Mouse (Mus musculus) embryonic facial prominence, embryonic 12.5 days (tissue): Measurements from ENCODE around the gene Kif5a. TPM values are rescaled to one million over a fixed set of nuclear protein-coding genes. Genes with fewer than 3 reads are reported as not detected.

ENCODE experiments used
- ATAC-seq: fragments of 200-750 bp; cut with Nextera tagmentation; 2 replicates; pipeline ENCODE4 v1.8.0; 2017; ENCODE audit not compliant: insufficient number of reproducible peaks, insufficient read depth, low FRiP score, low TSS enrichment
- H3K27ac ChIP-seq: fragments of 300-500 bp; sonication (generic); 2 replicates; pipeline ENCODE4 v1.5.1; 2016; ENCODE audit warnings: mild to moderate bottlenecking
- H3K27me3 ChIP-seq: fragments of 300-500 bp; sonication (generic); 2 replicates; pipeline ENCODE4 v1.6.1; 2016; ENCODE audit warnings: mild to moderate bottlenecking, moderate library complexity
- H3K36me3 ChIP-seq: fragments of 300-500 bp; sonication (generic); 2 replicates; pipeline ENCODE4 v1.6.1; 2016; ENCODE audit warnings: mild to moderate bottlenecking
- H3K4me1 ChIP-seq: fragments of 300-500 bp; sonication (generic); 2 replicates; pipeline ENCODE4 v1.6.1; 2016
- H3K4me2 ChIP-seq: fragments of 300-500 bp; sonication (generic); replicated peaks from 2 replicates; pipeline ENCODE4 v1.6.1; 2016; ENCODE audit warnings: mild to moderate bottlenecking, moderate library complexity
- H3K4me3 ChIP-seq: fragments of 300-500 bp; sonication (generic); 2 replicates; pipeline ENCODE4 v1.5.1; 2016; ENCODE audit warnings: mild to moderate bottlenecking
- H3K9ac ChIP-seq: fragments of 300-500 bp; sonication (generic); 2 replicates; pipeline ENCODE4 v1.6.1; 2016; ENCODE audit warnings: mild to moderate bottlenecking, moderate library complexity
- H3K9me3 ChIP-seq: fragments of 300-500 bp; sonication (generic); 2 replicates; pipeline ENCODE4 v1.6.1; 2016; ENCODE audit warnings: mild to moderate bottlenecking, moderate library complexity
- WGBS: fragments of 180-500 bp; shearing (Covaris S2); methylation state at CpG from one replicate; pipeline ENCODE4 v1.1.7; 2016; 5-methylcytosine and 5-hydroxymethylcytosine counted together
- polyA plus RNA-seq: library from polyadenylated mRNA; unstranded; fragments of >200 nt; fragmentation: Nextera tagmentation; extraction: Ambion mirVana; gene quantifications from 2 replicates; pipeline ENCODE4 v1.2.1, GENCODE M21; 2016

Kif5a gene
- polyA plus RNA-seq, 1 experiment from 2014 or later: 13.5 TPM

DNA sequence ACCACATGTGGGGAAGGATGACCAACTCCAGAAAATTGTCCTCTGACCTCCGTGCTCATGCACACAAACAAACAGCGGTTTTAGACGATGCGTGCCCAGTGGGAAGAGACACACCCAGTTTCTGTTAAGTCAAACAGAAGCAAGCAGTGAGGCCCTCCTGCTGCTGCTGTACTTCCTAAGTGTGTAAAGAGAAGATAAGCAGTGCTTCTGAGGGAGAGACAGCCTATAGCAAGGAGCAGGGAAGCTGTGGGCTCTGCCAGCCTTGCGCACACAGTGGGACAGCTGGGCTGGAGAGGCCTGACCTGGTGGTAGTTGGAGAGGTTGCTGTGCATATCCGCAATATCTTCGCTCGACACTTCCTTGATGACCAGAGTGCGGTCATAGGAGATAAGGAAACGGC lies 57.8 kb downstream of the Kif5a start:
- ATAC-seq: no peak
- 91% methylated on average over 10 of the region's 10 CpGs for WGBS

DNA sequence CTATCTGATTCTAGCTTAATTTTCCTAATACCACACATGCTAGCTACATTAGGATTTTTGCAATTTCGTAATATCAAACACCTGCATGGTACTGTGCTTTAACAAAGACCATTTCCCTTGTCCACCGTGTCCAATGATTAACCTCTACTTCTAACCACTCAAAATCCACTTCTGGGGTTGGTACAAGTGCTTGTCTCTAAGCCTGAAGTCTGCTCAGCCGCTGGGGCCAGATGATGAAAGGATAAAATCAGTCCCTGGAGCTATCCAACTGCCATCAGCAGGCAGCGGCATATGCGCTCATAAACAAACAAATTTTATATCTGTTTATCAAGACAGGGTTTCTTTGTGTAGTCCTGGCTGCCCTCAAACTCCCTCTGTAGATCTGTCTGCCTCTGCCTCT lies 58.6 kb downstream of the Kif5a start:
- Histone ChIP-seq H3K4me2 (no peak overlapping the region), H3K36me3 (peaks cover 64% of the 10 kb centered on the region), H3K4me1 (no peaks in the 10 kb centered on the region), H3K9ac (no peak overlapping the region), H3K27ac (no peak overlapping the region), H3K27me3 (no peaks in the 10 kb centered on the region), H3K4me3 (no peak overlapping the region), H3K9me3 (no peaks in the 10 kb centered on the region)
- WGBS: 86% methylated on average over 5 of the region's 5 CpGs
- no peak for ATAC-seq

More for the DNA sequence above, 57.8 kb downstream of the Kif5a start:
- Histone ChIP-seq H3K27me3 (no peaks in the 10 kb centered on the region), H3K36me3 (peaks cover 61% of the 10 kb centered on the region), H3K9ac (no peak overlapping the region), H3K4me1 (peaks cover 4% of the 10 kb centered on the region), H3K4me3 (no peak overlapping the region), H3K27ac (no peak overlapping the region), H3K9me3 (no peaks in the 10 kb centered on the region), H3K4me2 (no peak overlapping the region)

DNA sequence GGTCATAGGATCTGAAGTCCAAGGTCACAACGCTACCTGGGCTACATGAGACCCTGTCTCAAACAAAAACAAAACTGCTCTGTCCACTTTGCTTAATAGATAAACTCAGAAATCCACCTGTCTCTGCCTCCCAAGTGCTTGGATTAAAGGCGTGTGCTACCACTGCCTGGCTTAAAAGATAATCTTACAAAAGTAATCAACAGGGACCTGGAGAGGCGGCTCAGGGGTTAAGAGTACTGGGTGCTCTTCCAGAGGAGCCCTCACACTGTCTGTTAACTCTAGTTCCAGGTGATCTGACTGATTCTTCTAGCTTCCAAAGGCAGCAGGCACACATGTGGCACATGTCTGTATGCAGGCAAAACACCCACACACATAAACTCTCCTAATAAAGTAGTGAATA lies 60.0 kb downstream of the Kif5a start:
- Histone ChIP-seq H3K4me1 (no peaks in the 10 kb centered on the region), H3K9me3 (no peaks in the 10 kb centered on the region), H3K27ac (no peak overlapping the region), H3K36me3 (peaks cover 74% of the 10 kb centered on the region), H3K9ac (no peak overlapping the region), H3K4me3 (no peak overlapping the region), H3K4me2 (no peak overlapping the region), H3K27me3 (no peaks in the 10 kb centered on the region)
- ATAC-seq: no peak
- WGBS: 77% methylated on average over 3 of the region's 3 CpGs

DNA sequence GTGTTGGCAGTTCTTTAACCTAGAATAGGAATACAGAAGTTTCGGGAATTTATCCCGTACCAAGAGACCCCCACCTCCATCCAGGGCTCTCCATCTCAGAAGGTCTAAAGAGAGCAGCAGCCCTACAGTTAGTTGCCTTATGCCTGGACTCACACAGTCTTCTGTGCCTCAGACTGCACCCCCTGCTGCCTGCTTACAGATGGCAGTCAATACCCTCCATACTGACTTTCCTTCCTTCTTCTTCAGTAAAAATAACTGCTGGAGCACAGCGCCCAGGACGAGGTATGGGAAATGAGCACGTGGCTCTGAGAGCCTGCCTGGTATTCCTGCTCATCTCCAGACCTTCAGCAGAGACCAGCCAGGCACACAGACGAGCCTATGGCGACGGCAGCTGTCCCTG lies 62.9 kb downstream of the Kif5a start:
- Histone ChIP-seq H3K27ac (no peak overlapping the region), H3K36me3 (peaks cover 56% of the 10 kb centered on the region)
- WGBS: 84% methylated on average over 8 of the region's 8 CpGs

DNA sequence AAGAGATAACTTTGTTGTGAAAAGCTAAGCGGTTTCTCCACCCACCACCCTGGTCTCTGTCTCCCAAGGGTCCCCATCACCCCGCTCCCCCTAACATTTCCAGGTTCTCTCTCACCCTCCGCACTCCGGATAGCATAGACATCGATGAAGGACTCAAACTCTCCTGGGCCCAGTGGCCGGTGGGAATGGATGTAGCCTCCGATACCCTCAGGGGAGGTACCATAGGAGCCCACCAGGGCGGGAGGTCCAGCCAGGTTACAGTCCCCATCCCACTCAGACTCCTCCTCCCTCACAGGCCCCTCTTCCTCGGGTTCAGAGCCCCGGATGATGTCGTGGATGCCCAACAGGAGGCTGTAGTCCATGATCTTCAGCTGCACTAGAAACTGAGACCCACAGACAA lies 63.7 kb downstream of the Kif5a start:
- ATAC-seq: no peak
- H3K36me3 ChIP-seq: peaks cover 48% of the 10 kb centered on the region
- H3K9me3 ChIP-seq: no peaks in the 10 kb centered on the region
- peaks cover 18% of the 10 kb centered on the region for H3K4me1 ChIP-seq
- no peak overlapping the region for H3K4me3 ChIP-seq
- 75% methylated on average over 11 of the region's 11 CpGs for WGBS
- no peaks in the 10 kb centered on the region for H3K27me3 ChIP-seq
- H3K27ac ChIP-seq: no peak overlapping the region
- H3K9ac ChIP-seq: no peak overlapping the region
- H3K4me2 ChIP-seq: no peak overlapping the region

More for the DNA sequence above, 62.9 kb downstream of the Kif5a start:
- no peak for ATAC-seq
- peaks cover 11% of the 10 kb centered on the region; the same call in 1 of the 2 replicates for H3K4me1 ChIP-seq
- H3K9me3 ChIP-seq: no peaks in the 10 kb centered on the region
- H3K4me2 ChIP-seq: no peak overlapping the region
- no peak overlapping the region for H3K9ac ChIP-seq
- H3K4me3 ChIP-seq: no peak overlapping the region
- no peaks in the 10 kb centered on the region for H3K27me3 ChIP-seq

DNA sequence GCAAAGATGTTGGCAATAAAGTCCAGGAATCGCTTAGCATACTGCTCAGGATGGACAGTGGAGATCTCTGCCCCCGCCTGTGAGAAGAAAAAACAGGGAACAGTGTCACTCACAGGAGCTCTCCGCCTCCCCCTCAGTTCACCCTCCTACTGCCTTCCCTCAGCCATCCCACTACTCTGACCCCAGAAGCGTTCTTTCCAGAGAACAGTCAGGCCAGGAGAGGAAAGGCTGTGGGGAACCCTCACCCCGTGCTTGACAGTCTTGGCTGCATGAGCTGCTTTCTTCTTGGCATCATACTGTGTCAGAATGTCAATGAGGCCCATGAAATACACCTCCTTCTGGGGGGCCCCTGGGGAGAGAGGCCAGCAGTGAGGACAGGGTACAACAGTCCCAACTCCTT lies 64.1 kb downstream of the Kif5a start:
- H3K9ac ChIP-seq: peak overlapping the region; percentile 32; the same call in 1 of the 2 replicates
- H3K36me3 ChIP-seq: peaks cover 46% of the 10 kb centered on the region
- H3K9me3 ChIP-seq: no peaks in the 10 kb centered on the region
- H3K4me2 ChIP-seq: no peak overlapping the region
- ATAC-seq: no peak
- 74% methylated on average over 5 of the region's 5 CpGs for WGBS
- no peaks in the 10 kb centered on the region for H3K27me3 ChIP-seq
- H3K4me1 ChIP-seq: peaks cover 22% of the 10 kb centered on the region
- H3K4me3 ChIP-seq: no peak overlapping the region
- no peak overlapping the region for H3K27ac ChIP-seq

DNA sequence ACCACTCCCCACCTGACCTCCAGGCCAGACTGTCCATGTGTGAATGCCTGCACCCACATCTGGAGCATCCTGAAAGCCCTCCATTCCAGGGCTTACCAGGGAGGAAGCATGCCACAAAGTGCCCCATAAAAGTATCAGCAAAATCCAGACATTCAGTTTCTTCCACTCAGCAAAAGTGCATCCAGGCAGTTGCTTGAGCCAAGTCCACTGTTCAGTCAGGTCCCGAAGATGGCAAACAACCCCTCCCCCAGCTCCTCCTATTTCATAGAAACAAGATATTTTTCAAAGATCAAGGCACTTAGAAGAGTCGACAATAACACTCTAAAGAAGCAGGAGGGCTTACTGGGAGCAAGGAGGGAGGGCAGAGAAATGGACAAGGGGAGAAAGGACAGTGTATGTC lies 64.7 kb downstream of the Kif5a start:
- ATAC-seq: no peak
- Histone ChIP-seq H3K9ac (no peak overlapping the region), H3K4me1 (peaks cover 22% of the 10 kb centered on the region), H3K9me3 (no peaks in the 10 kb centered on the region), H3K27ac (no peak overlapping the region), H3K27me3 (no peaks in the 10 kb centered on the region), H3K4me3 (no peak overlapping the region), H3K36me3 (peaks cover 41% of the 10 kb centered on the region), H3K4me2 (no peak overlapping the region)
- 47% methylated on average over 2 of the region's 2 CpGs for WGBS

DNA sequence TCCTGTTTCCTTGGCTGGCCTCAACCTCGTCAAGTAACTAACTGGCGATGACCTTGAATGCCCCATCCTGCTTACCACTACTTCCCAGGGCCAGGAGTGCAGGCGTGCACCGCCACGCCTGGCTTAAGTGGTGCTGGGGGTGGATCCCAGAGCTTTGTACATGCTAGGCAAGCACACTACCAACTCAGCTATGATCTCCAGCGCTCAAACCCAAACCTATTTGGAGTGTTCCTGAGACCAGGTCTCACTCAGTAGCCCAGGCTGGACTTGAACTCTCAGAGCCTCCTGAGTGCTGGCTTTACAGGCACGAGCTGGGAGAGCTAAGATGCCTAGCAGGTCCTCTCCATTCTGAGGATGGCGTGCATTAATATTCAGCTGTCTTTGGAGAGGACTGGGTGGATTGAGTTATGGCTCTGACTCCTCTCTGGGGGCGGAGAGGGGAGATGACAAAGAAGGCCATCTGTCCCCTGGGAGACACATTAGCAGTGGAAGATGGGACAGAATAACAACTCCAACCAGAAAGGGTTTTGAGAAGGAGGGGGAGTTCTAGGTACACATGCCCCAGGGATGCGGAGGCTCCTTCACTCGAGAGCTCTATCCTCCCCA lies 65.5 kb downstream of the Kif5a start:
- Histone ChIP-seq H3K9me3 (no peaks in the 10 kb centered on the region), H3K4me1 (peaks cover 27% of the 10 kb centered on the region), H3K4me3 (no peak overlapping the region), H3K36me3 (peaks cover 41% of the 10 kb centered on the region), H3K27ac (no peak overlapping the region), H3K9ac (no peak overlapping the region), H3K27me3 (no peaks in the 10 kb centered on the region), H3K4me2 (no peak overlapping the region)
- 93% methylated on average over 11 of the region's 11 CpGs for WGBS
- ATAC-seq: no peak

DNA sequence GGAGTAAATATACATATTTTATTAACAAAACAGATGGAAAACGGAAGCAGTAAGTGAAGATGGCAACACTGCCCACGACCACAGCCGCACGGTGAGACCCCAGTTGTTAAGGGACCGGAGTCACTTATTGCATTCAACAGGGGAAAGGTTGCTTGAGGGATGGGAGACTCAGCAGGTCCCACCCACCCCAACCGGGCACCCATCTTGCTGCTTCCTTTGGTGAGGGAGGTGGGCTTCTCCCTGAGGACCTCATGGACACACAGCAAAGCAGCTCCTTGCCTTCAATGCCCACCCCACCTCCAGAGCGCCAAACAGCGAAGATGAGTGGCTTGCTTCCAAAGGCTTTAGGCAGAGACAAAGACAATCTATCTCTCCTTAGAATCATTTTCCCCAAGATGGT lies 66.0 kb downstream of the Kif5a start:
- no peak for ATAC-seq
- peaks cover 28% of the 10 kb centered on the region for H3K4me1 ChIP-seq
- WGBS: 91% methylated on average over 8 of the region's 8 CpGs
- no peak overlapping the region for H3K4me3 ChIP-seq
- H3K27ac ChIP-seq: no peak overlapping the region
- no peaks in the 10 kb centered on the region for H3K27me3 ChIP-seq
- no peak overlapping the region for H3K9ac ChIP-seq
- H3K36me3 ChIP-seq: peaks cover 40% of the 10 kb centered on the region
- H3K9me3 ChIP-seq: no peaks in the 10 kb centered on the region
- no peak overlapping the region for H3K4me2 ChIP-seq

DNA sequence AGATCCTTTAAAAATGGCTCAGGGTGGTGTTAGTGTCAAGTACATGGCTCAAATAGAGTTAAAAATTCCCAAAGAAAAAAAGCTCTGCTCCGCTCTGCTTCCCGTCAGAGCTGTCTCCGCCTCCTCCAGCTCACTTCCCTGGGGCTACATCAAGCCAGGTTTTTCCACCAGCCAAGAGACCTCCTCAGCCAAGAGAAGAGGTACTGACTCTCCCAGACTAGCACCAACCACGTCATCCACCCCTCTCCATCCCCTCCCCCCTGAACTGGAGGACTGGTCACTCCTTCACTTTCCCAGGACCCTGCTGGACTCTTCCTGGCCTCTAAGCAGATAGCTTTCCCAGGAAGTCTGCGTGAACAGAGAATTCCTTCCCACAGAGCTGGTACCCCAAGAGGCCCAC lies 66.8 kb downstream of the Kif5a start:
- ATAC-seq: peak; percentile 62
- 4% methylated on average over 5 of the region's 5 CpGs for WGBS
- peaks cover 37% of the 10 kb centered on the region for H3K36me3 ChIP-seq
- peaks cover 29% of the 10 kb centered on the region for H3K4me1 ChIP-seq
- H3K4me2 ChIP-seq: peak overlapping the region; percentile 87
- H3K9ac ChIP-seq: peak overlapping the region; percentile 95
- no peaks in the 10 kb centered on the region for H3K9me3 ChIP-seq
- H3K27me3 ChIP-seq: no peaks in the 10 kb centered on the region
- H3K27ac ChIP-seq: peak overlapping the region; percentile 95
- H3K4me3 ChIP-seq: peak overlapping the region; percentile 88

DNA sequence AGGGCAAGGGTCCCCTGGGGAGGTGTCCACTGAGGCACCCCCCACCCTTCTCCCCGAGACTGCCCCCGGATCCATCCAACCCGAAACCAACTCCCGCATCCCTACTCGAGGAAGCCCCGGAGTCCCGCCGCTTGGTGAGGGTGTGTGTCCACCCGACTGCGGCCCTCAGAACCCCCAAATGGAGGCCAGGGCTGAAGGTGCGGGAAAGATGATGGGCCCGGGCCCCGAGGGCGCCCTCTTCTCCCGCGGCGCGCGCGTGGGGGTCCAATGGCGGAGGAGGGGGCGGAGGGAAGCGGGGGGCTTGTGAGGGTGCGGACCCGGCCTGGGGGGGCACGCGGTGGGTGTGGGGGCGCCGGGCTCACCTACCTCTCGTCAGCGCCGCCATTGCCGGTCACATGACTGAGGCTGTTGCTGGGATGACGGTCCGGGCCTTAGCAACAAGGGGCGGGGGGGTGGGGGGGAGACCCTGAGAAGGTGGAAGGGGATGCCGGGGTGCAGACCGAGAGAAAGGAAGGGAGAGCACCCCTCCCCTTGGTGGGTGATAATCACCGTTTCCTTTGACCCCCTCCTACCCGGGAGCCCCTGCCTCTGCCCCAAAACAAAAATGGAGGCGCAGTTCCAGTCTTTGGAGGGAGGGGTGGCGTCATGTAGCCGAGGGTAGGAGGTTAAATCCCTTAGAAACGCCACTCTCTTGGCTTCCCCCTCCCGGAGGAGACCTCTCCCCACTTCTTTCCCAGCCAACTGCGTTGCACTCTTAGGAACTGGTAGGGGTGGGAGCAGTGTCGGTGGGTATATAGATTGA lies 67.6 kb downstream of the Kif5a start, which contains the start of gene Dtx3:
Dtx3 (minus strand) TSS at position 401 of the 802 bp plus-strand sequence.
- Histone ChIP-seq H3K9me3 (no peaks in the 10 kb centered on the region), H3K36me3 (peaks cover 40% of the 10 kb centered on the region), H3K27me3 (no peaks in the 10 kb centered on the region), H3K27ac (peak within 1 kb of the TSS; percentile 95), H3K9ac (peak within 1 kb of the TSS; percentile 95), H3K4me2 (peak within 1 kb of the TSS; percentile 87), H3K4me3 (peak within 1 kb of the TSS; percentile 88), H3K4me1 (peaks cover 37% of the 10 kb centered on the region)
- WGBS: under 1% methylated on average over 40 of the region's 47 CpGs
- peak; percentile 37; the same call in 1 of the 2 replicates for ATAC-seq
